Mouse (Mus musculus) retina, postnatal 1 day (tissue): ENCODE measurements at regions not wholly inside any gene's neighbourhood (a gene's known extent, or its start where the extent isn't known, plus 50 kb on each side); places are given as distances from the start of the nearest gene placed in this dataset.
A peak's percentile ranks its signal among the peaks of the same experiment; 100 is the strongest.
"Not testable (repeated sequence)": the region's sequence is repeated elsewhere in the genome, so short reads cannot be mapped to it uniquely, and the experiment has no call there.

ENCODE experiments used
- DNase-seq: peaks from one replicate; pipeline ENCODE4 v3.0.0-alpha.2; 2012

DNA sequence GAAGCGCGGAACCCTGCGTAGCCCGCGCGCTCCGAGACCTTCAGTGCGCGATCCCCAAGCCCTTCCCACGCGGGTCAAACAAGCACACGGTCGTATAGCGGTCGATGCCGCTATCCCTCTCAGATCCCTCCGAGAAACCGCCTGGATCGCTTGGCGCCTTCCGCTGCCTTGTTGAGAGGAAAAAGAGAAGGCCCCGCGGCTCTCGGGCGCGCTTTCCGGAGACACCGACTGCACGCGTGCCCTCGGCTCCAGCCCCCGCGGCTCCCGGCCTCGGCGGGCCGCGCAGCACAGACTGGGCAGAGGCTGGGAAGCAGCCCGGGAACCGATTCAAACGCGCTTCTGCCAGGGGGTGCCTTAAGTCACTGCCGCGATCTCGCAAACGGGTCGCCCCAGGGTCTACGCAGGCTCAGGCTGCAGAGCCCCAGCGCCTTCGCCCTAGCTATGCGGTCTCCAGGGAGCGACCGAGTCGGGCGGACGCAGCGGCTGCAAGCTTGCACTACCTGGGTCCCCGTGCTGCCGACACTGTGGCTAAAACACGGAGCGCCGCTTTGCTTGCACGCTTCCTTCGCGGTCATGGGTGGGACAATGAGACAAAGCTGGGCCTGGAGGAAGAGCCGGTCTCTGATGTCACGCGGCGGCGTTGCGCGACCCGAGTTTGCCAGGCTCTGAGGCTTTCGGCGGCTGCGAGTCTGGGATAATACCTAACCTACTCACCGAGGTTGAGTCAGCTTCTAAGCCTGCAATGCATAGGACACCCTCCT, 87.3 kb downstream of the Crisp4 start:
- peak; percentile 60 for DNase-seq

DNA sequence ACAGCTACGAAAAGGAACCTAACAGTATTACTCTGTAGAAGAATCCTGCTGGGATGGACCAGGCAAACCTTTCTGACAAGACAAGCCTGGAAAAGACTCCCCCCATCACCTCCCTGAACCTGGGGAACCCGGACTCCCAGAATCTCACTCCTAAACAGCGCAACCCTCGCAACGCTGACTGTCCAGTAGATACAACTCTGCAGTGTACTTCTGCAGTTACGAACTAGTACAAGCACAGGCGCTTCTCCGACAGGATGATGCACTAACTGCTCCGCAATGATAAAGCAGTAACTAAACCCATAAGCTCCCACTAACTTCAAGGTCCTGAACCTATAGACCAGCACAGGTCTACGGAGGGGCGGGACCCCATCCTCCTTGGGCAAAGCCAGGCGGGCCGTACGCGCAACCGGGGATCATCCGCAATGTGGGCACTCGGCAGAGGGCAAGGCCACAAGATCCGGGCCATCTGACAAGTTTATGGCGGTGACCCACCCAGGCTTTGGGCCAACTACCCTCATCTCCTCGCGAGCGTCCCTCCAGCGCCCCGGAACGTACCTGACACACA, 88.0 kb downstream of the Crisp4 start:
- DNase-seq, result no peak

DNA sequence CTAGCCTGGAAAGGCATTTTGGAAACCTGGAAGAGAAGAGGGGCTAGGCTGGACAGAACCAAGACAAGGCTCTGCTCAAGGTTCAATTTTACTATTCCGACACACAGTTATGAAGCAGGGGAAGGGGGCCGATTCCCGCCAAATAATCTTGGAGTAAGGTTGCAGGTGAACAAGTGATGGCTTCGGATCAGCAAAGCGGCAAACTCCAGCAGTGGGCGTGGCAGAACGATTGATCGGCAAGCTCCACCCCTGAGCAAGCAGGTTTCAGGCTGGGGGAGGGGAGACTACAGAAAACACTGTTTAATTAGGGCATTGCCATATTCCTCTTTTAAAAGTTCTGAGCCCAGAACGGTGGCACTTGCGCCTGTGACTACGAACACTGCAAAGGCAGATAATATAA, 88.7 kb downstream of the Crisp4 start:
- peak; percentile 1 for DNase-seq

DNA sequence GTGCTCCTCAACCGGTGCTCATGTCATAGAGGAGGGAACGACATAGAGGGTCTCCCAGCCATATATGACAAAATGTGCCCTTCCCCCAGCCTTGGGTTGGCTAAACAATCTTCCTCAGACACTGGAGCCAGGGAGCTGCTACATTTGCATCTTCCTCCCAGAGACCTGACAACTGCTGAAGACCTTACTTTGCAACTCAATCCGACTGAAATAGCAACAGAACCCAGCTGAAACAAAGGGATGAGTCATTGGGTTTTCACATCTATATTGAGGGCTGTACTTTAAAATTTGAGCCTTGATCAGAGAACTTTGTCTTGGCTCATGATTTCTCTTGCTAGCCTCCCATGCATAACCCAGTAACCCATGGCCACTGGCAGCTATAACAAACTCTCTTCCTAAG, 115.5 kb downstream of the Crisp4 start:
- no peak for DNase-seq

DNA sequence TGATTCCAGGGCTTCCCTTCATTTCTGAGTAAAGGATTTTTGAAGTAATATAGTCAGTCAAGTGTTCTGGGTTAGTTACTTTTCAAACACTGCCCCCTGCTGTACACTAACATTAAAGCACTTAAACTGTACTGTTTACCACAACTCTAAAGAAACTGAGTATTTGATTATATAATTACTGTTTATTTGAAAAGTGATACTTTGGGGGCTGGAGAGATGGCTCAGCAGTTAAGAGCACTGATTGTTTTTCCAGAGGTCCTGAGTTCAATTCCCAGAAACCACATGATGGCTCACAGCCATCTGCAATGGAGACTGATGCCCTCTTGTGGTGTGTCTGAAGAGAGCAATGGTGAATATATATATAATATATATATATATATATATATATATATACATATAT, 132.8 kb downstream of the Crisp4 start:
- peak; percentile 15 for DNase-seq

DNA sequence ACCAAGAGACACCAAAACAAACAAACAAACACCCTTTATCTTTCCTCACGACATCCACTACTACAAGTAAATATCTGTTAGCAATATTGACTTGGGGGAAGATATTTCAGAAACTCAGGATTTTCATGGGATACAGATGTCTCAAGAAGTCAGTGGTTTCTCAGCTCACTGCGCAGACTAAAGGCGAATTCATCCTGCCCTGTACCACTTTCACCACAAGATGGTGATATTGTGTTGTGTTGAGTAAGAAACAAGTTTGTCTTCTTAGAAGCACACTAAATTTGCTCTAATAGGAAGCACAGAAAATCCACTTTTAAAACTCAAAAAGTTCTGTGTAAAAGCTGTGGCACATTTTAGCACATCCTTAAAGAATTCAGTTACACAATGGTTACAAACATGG, 165.1 kb downstream of the Crisp4 start:
- peak; percentile 62 for DNase-seq

DNA sequence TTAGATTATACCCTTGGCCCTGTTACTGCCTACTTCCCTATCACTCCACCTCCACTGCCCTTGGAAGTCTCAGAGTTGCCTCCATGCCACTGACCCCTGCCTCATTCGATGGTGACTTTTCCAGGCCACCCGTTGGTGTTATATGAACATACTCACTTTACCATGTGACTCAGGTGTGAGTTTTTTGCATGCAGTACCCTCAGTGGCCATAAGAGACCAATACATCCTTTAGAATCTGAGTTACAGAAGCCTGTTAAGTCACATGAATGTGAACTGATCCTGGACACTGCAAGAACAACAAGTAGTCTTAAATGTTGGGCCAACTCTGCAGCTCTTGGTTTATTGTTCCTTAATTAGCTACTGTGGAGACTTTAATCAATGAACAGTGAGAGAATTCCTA, 167.6 kb downstream of the Crisp4 start:
- DNase-seq, result no peak

DNA sequence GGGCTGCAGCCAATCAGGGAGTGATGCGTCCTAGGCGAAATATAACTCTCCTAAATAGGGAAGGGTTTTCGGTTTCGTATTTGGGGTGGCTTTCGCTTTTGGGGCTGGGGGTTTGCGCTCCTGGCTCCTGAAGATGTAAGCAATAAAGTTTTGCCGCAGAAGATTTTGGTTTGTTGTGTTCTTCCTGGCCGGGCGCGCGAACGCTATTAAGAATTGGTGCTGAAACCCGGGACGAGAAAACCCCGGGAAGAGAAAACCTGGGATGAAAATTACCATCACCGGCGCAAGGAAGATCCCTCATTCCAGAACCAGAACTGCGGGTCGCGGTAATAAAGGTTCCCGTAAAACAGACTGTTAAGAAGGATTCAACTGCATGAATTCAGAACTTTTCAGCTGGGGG, 188.8 kb downstream of the Crisp4 start:
- DNase-seq, result not testable (repeated sequence)

DNA sequence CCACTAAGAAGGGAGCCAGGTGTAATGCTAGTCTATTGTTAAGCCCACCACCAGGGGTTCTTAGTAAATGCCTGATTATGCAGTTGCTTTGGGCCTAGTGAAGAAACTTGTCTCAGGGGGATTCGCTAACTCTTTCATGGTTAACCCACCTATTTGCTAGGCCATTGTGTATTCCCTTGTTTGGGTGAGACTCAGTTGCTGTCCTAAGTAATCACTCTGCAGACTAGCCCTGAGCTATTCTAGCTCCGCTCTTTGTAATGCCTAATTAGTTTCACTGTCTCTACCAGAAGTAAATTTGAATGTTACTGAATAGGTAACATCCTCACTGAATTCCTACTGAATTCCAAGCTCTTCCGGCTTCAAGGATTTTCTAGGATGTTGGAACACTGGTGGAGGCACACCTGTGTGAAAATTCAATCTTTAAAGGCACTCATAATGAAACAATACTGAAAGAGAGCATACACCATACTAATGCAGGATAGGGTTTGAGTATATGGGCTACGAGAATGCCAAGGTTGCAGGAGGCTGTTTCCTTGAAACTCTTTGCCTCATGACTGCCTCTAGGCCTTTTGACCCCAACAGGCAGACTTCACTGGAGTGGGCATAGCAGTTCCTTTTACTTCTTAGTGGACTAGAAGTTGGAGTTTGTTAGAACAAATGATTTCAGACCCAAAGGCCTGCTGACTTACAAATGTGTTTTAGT, 213.4 kb downstream of the Crisp4 start:
- DNase-seq, result not testable (repeated sequence)
